Comparison of ENCODE assay signal across 7 mouse cellular contexts in the genomic region with DNA sequence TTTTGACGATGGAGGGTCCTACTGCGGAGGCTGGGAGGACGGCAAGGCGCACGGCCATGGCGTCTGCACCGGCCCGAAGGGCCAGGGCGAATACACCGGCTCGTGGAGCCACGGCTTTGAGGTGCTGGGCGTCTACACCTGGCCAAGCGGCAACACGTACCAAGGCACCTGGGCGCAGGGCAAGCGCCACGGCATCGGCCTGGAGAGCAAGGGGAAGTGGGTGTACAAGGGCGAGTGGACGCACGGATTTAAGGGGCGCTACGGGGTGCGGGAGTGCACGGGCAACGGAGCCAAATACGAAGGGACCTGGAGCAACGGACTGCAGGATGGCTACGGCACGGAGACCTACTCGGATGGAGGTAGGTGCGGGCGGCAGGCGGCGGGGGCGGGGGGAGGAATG. TPM values are rescaled to one million over a fixed set of nuclear protein-coding genes. Genes with fewer than 3 reads are reported as not detected.
DNase-seq lines count a peak whose midpoint lies in the region; ATAC-seq and TF ChIP-seq lines count a peak whose summit lies in the region.

No protein-coding gene starts in this region.

- peaks cover 59% of the 10 kb centered on the region for H3K27me3 ChIP-seq in liver, embryonic 11.5 days (replicated peaks; ENCODE audit: control insufficient read depth, insufficient read depth, low read length)
- peaks cover 5% of the 10 kb centered on the region for H3K27me3 ChIP-seq in hindbrain, postnatal 0 days (ENCODE audit: insufficient read depth, low read length)
- H3K27me3 ChIP-seq in neural tube, embryonic 14.5 days (ENCODE audit: control insufficient read depth, insufficient read depth, low read length): peaks cover 4% of the 10 kb centered on the region

- no peak overlapping the region for H3K9ac ChIP-seq in liver, embryonic 11.5 days (ENCODE audit: low read depth, low read length)
- peak overlapping the region; percentile 69 for H3K9ac ChIP-seq in hindbrain, postnatal 0 days (replicated peaks; ENCODE audit: low read length)
- H3K9ac ChIP-seq in neural tube, embryonic 14.5 days (replicated peaks; ENCODE audit: low read depth, low read length): peak overlapping the region; percentile 70

- no peak for TF ChIP-seq POLR2A in cortical plate, adult 2 months (IDR thresholded peaks at IDR 0.05; ENCODE audit: extremely low read depth, insufficient read depth, low read length)

- no peak for DNase-seq in liver, embryonic 11.5 days (ENCODE audit: low spot score)
- no peak for DNase-seq in liver
- peak; percentile 25 for DNase-seq in hindbrain, postnatal 0 days (ENCODE audit: low spot score)
- no peak for DNase-seq in c-Kit-positive CD71-positive TER-119-positive erythroid progenitor cells, embryonic 14.5 days (ENCODE audit: low spot score)

- H3K9me3 ChIP-seq in liver, embryonic 11.5 days (ENCODE audit: control insufficient read depth, low read length): no peaks in the 10 kb centered on the region
- no peaks in the 10 kb centered on the region for H3K9me3 ChIP-seq in hindbrain, postnatal 0 days (ENCODE audit: low read length)
- H3K9me3 ChIP-seq in neural tube, embryonic 14.5 days (ENCODE audit: control insufficient read depth, low read length): no peaks in the 10 kb centered on the region

- H3K4me2 ChIP-seq in liver, embryonic 11.5 days: peak overlapping the region; percentile 61
- H3K4me2 ChIP-seq in hindbrain, postnatal 0 days (ENCODE audit: low read depth, low read length): peak overlapping the region; percentile 77
- H3K4me2 ChIP-seq in neural tube, embryonic 14.5 days (ENCODE audit: low read depth, low read length): peak overlapping the region; percentile 86

- TF ChIP-seq CTCF in cortical plate, adult 2 months (IDR thresholded peaks at IDR 0.05; ENCODE audit: extremely low read depth, insufficient read depth, low read length): no peak
- TF ChIP-seq CTCF in hindbrain, postnatal 0 days (IDR thresholded peaks at IDR 0.05; ENCODE audit: low read depth): no peak

- H3K36me3 ChIP-seq in liver, embryonic 11.5 days (ENCODE audit: control insufficient read depth, insufficient read depth, low read length): no peaks in the 10 kb centered on the region
- H3K36me3 ChIP-seq in hindbrain, postnatal 0 days (ENCODE audit: insufficient read depth, low read length): no peaks in the 10 kb centered on the region
- H3K36me3 ChIP-seq in neural tube, embryonic 14.5 days (ENCODE audit: control insufficient read depth, insufficient read depth, low read length): no peaks in the 10 kb centered on the region

- ATAC-seq in liver, embryonic 11.5 days (replicated peaks; ENCODE audit: low FRiP score): no peak
- peak; percentile 13; the same call in 1 of the 2 replicates for ATAC-seq in hindbrain, postnatal 0 days
- no peak for ATAC-seq in neural tube, embryonic 14.5 days (ENCODE audit: low read depth)
- no peak for ATAC-seq in megakaryocyte-erythroid progenitor cell, adult 5-6 weeks (replicated peaks; ENCODE audit: low FRiP score, low TSS enrichment, poor library complexity, severe bottlenecking)

- H3K4me1 ChIP-seq in liver, embryonic 11.5 days (replicated peaks; ENCODE audit: control insufficient read depth, insufficient read depth, low read length): peaks cover 3% of the 10 kb centered on the region; the same call in 1 of the 2 replicates
- peaks cover 4% of the 10 kb centered on the region; the same call in 1 of the 2 replicates for H3K4me1 ChIP-seq in cortical plate, adult 2 months (ENCODE audit: control insufficient read depth, insufficient read depth, low read length)
- peaks cover 8% of the 10 kb centered on the region for H3K4me1 ChIP-seq in hindbrain, postnatal 0 days (ENCODE audit: insufficient read depth, low read length)
- H3K4me1 ChIP-seq in neural tube, embryonic 14.5 days (ENCODE audit: control insufficient read depth, insufficient read depth, low read length): peaks cover 15% of the 10 kb centered on the region

- 2% methylated on average over 37 of the region's 37 CpGs for WGBS in liver, embryonic 11.5 days
- WGBS in hindbrain, postnatal 0 days: under 1% methylated on average over 35 of the region's 37 CpGs
- under 1% methylated on average over 37 of the region's 37 CpGs for WGBS in neural tube, embryonic 14.5 days

- H3K27ac ChIP-seq in liver, embryonic 11.5 days (ENCODE audit: low read depth, low read length): no peak overlapping the region
- peak overlapping the region; percentile 83 for H3K27ac ChIP-seq in cortical plate, adult 2 months (ENCODE audit: insufficient read depth, low read length)
- H3K27ac ChIP-seq in hindbrain, postnatal 0 days: peak overlapping the region; percentile 52; the same call in 1 of the 2 replicates
- H3K27ac ChIP-seq in neural tube, embryonic 14.5 days (ENCODE audit: low read depth, low read length): peak overlapping the region; percentile 55

- peak overlapping the region; percentile 54 for H3K4me3 ChIP-seq in liver, embryonic 11.5 days (ENCODE audit: low read depth, low read length)
- peak overlapping the region; percentile 100 for H3K4me3 ChIP-seq in cortical plate, adult 2 months (ENCODE audit: insufficient read depth, low read length)
- peak overlapping the region; percentile 65 for H3K4me3 ChIP-seq in hindbrain, postnatal 0 days (ENCODE audit: low read length)
- peak overlapping the region; percentile 47 for H3K4me3 ChIP-seq in neural tube, embryonic 14.5 days (ENCODE audit: low read depth, low read length)

RNA-seq across cellular contexts. Expression of a gene that starts 1.2 kb away (rescaled TPM):
- 0.49 and 0.64 TPM in 2 replicates for polyA plus RNA-seq in liver, embryonic 11.5 days (2014; fragmentation: Nextera tagmentation; extraction: Ambion mirVana)
- 196 and 211 TPM in 2 replicates for polyA plus RNA-seq in cortical plate, adult 2 months (2012; rRNA removed)
- 66.0 and 75.2 TPM in 2 replicates for total RNA-seq in hindbrain, postnatal 0 days (2014; rRNA removed)
- 98.3 and 102 TPM in 2 replicates for polyA plus RNA-seq in hindbrain, postnatal 0 days (2015; fragmentation: Nextera tagmentation; extraction: Ambion mirVana)
- polyA plus RNA-seq in neural tube, embryonic 14.5 days (2014; fragmentation: Nextera tagmentation; extraction: Ambion mirVana): 84.2 and 89.0 TPM in 2 replicates
- total RNA-seq in megakaryocyte-erythroid progenitor cell, adult 5-6 weeks (2014; fragmentation: Nextera tagmentation): not detected in 2 replicates
- 0.04 and 0.14 TPM in 2 replicates for total RNA-seq in megakaryocyte-erythroid progenitor cell, adult 5-6 weeks (2017)

Comparison
In these comparisons a context has a peak if more than half of its experiments do, and no peak if none do; other contexts are left out.
1. H3K4me3 ChIP-seq: peak in every context shown above with its lines; median percentile 100 in cortical plate, adult 2 months; 65 in hindbrain, postnatal 0 days; 54 in liver, embryonic 11.5 days; 47 in neural tube, embryonic 14.5 days.
2. RNA of a gene that starts 1.2 kb away (polyA plus RNA-seq): 196 to 211 TPM in cortical plate, adult 2 months, 98.3 to 102 TPM in hindbrain, postnatal 0 days and 84.2 to 89.0 TPM in neural tube, embryonic 14.5 days; 0.49 to 0.64 TPM in liver, embryonic 11.5 days; every median in the first group is over 10 times any median in the second.
3. Peak in every context shown above with its lines, with median percentiles within 50 percentile points of each other: H3K4me2 ChIP-seq.